In genomic region chr5:106996539-106997244, GRCm38 (mm10) we compare ENCODE assay signal across 12 mouse cellular contexts. TPM values are rescaled to one million over a fixed set of nuclear protein-coding genes. Genes with fewer than 3 reads are reported as not detected.
DNase-seq lines count a peak whose midpoint lies in the region; ATAC-seq and TF ChIP-seq lines count a peak whose summit lies in the region.
"Had no signal": no experiment of that assay in that cellular context is flagged by ENCODE, and none has a peak within 500 bp of the region (broad histone marks: within the 10 kb centered on the region; RNA-seq: fewer than 3 reads in every experiment).

No protein-coding gene starts in this region.

- no peak overlapping the region for H3K4me2 ChIP-seq in hindbrain, postnatal 0 days (ENCODE audit: low read depth, low read length)
- no peak overlapping the region for H3K4me2 ChIP-seq in embryonic facial prominence, embryonic 11.5 days (ENCODE audit: low read depth, low read length)
- H3K4me2 ChIP-seq in limb, embryonic 13.5 days (replicated peaks), result no peak overlapping the region; the same call in 1 of the 2 replicates
- no peak overlapping the region for H3K4me2 ChIP-seq in hindbrain, embryonic 14.5 days (replicated peaks)
- H3K4me2 ChIP-seq: liver, embryonic 11.5 days; lung, embryonic 15.5 days; midbrain, embryonic 12.5 days had no signal

- no peaks in the 10 kb centered on the region for H3K27me3 ChIP-seq in hindbrain, embryonic 10.5 days (ENCODE audit: insufficient read depth, poor library complexity, severe bottlenecking)
- no peaks in the 10 kb centered on the region for H3K27me3 ChIP-seq in hindbrain, postnatal 0 days (ENCODE audit: insufficient read depth, low read length)
- H3K27me3 ChIP-seq in embryonic facial prominence, embryonic 11.5 days (ENCODE audit: control insufficient read depth, insufficient read depth, low read length), result no peaks in the 10 kb centered on the region
- no peaks in the 10 kb centered on the region for H3K27me3 ChIP-seq in limb, embryonic 13.5 days
- H3K27me3 ChIP-seq in hindbrain, embryonic 14.5 days (ENCODE audit: control insufficient read depth, insufficient read depth, low read length), result no peaks in the 10 kb centered on the region
- H3K27me3 ChIP-seq: lung, embryonic 15.5 days had no signal

- no peak for TF ChIP-seq CTCF in gastrocnemius, adult 2 months (IDR thresholded peaks at IDR 0.05)
- TF ChIP-seq CTCF in hindbrain, postnatal 0 days (IDR thresholded peaks at IDR 0.05; ENCODE audit: low read depth), result no peak

- no peaks in the 10 kb centered on the region for H3K9me3 ChIP-seq in hindbrain, embryonic 10.5 days
- no peaks in the 10 kb centered on the region for H3K9me3 ChIP-seq in hindbrain, postnatal 0 days (ENCODE audit: low read length)
- no peaks in the 10 kb centered on the region for H3K9me3 ChIP-seq in embryonic facial prominence, embryonic 11.5 days (replicated peaks; ENCODE audit: control insufficient read depth, low read length)
- H3K9me3 ChIP-seq in limb, embryonic 13.5 days, result no peaks in the 10 kb centered on the region
- no peaks in the 10 kb centered on the region for H3K9me3 ChIP-seq in hindbrain, embryonic 14.5 days (ENCODE audit: control insufficient read depth, low read length)
- H3K9me3 ChIP-seq: lung, embryonic 15.5 days; midbrain, embryonic 12.5 days had no signal

- DNase-seq in gastrocnemius, adult 2 months, result no peak
- no peak for DNase-seq in gastrocnemius, postnatal 10 days
- no peak for DNase-seq in hindbrain, embryonic 10.5 days (ENCODE audit: low spot score)
- no peak for DNase-seq in hindbrain, postnatal 0 days (ENCODE audit: low spot score)
- DNase-seq in embryonic facial prominence, embryonic 11.5 days (ENCODE audit: low spot score), result peak; percentile 80
- no peak for DNase-seq in retina, embryonic 14.5 days (ENCODE audit: low spot score)
- DNase-seq in hindbrain, embryonic 14.5 days (ENCODE audit: low spot score), result no peak
- DNase-seq: B cell, adult 2 months had no signal

- H3K4me1 ChIP-seq in hindbrain, embryonic 10.5 days (replicated peaks), result peaks cover 27% of the 10 kb centered on the region
- H3K4me1 ChIP-seq in hindbrain, postnatal 0 days (ENCODE audit: insufficient read depth, low read length), result no peaks in the 10 kb centered on the region; the same call in 1 of the 2 replicates
- H3K4me1 ChIP-seq in embryonic facial prominence, embryonic 11.5 days (ENCODE audit: control insufficient read depth, insufficient read depth, low read length), result peaks cover 8% of the 10 kb centered on the region; the same call in 1 of the 2 replicates
- H3K4me1 ChIP-seq in limb, embryonic 13.5 days, result peaks cover 35% of the 10 kb centered on the region
- no peaks in the 10 kb centered on the region for H3K4me1 ChIP-seq in hindbrain, embryonic 14.5 days (replicated peaks; ENCODE audit: control insufficient read depth, insufficient read depth, low read length)

- ATAC-seq in hindbrain, postnatal 0 days, result no peak
- ATAC-seq in embryonic facial prominence, embryonic 11.5 days (replicated peaks; ENCODE audit: insufficient number of reproducible peaks, low FRiP score, low TSS enrichment, low read depth), result 0 out of 2 replicates have a peak, but pooled peaks have one; percentile 41
- no peak for ATAC-seq in limb, embryonic 13.5 days (ENCODE audit: low FRiP score, low read depth)
- no peak for ATAC-seq in hindbrain, embryonic 14.5 days (ENCODE audit: low FRiP score)

- no peak overlapping the region for H3K9ac ChIP-seq in hindbrain, postnatal 0 days (replicated peaks; ENCODE audit: low read length)
- no peak overlapping the region for H3K9ac ChIP-seq in embryonic facial prominence, embryonic 11.5 days (replicated peaks; ENCODE audit: low read length)
- H3K9ac ChIP-seq in limb, embryonic 13.5 days, result no peak overlapping the region
- H3K9ac ChIP-seq in hindbrain, embryonic 14.5 days, result no peak overlapping the region
- H3K9ac ChIP-seq: lung, embryonic 15.5 days; midbrain, embryonic 12.5 days had no signal

- H3K4me3 ChIP-seq in gastrocnemius, adult 2 months, result no peak overlapping the region
- H3K4me3 ChIP-seq in hindbrain, embryonic 10.5 days, result no peak overlapping the region
- no peak overlapping the region for H3K4me3 ChIP-seq in hindbrain, postnatal 0 days (ENCODE audit: low read length)
- no peak overlapping the region for H3K4me3 ChIP-seq in embryonic facial prominence, embryonic 11.5 days (ENCODE audit: low read depth, low read length)
- no peak overlapping the region for H3K4me3 ChIP-seq in limb, embryonic 13.5 days
- H3K4me3 ChIP-seq in hindbrain, embryonic 14.5 days (replicated peaks; ENCODE audit: low read length), result no peak overlapping the region
- H3K4me3 ChIP-seq: lung, embryonic 15.5 days; midbrain, embryonic 12.5 days had no signal

- H3K27ac ChIP-seq in gastrocnemius, adult 2 months, result peak overlapping the region; percentile 64
- peak overlapping the region; percentile 69; the same call in 1 of the 2 replicates for H3K27ac ChIP-seq in hindbrain, embryonic 10.5 days
- no peak overlapping the region for H3K27ac ChIP-seq in hindbrain, postnatal 0 days
- peak overlapping the region; percentile 59; the same call in 1 of the 2 replicates for H3K27ac ChIP-seq in embryonic facial prominence, embryonic 11.5 days (replicated peaks; ENCODE audit: low read depth, low read length)
- peak overlapping the region; percentile 33; the same call in 1 of the 2 replicates for H3K27ac ChIP-seq in limb, embryonic 13.5 days
- no peak overlapping the region for H3K27ac ChIP-seq in hindbrain, embryonic 14.5 days
- H3K27ac ChIP-seq: midbrain, embryonic 12.5 days had no signal

- WGBS in hindbrain, embryonic 10.5 days, result 59% methylated on average over 7 of the region's 7 CpGs
- WGBS in hindbrain, postnatal 0 days, result 72% methylated on average over 7 of the region's 7 CpGs
- 40% methylated on average over 7 of the region's 7 CpGs for WGBS in embryonic facial prominence, embryonic 11.5 days
- WGBS in limb, embryonic 13.5 days, result 42% methylated on average over 7 of the region's 7 CpGs
- WGBS in hindbrain, embryonic 14.5 days, result 82% methylated on average over 7 of the region's 7 CpGs

- no peaks in the 10 kb centered on the region for H3K36me3 ChIP-seq in hindbrain, embryonic 10.5 days
- no peaks in the 10 kb centered on the region for H3K36me3 ChIP-seq in hindbrain, postnatal 0 days (ENCODE audit: insufficient read depth, low read length)
- no peaks in the 10 kb centered on the region for H3K36me3 ChIP-seq in embryonic facial prominence, embryonic 11.5 days (replicated peaks; ENCODE audit: control insufficient read depth, insufficient read depth, low read depth, low read length)
- no peaks in the 10 kb centered on the region for H3K36me3 ChIP-seq in limb, embryonic 13.5 days
- H3K36me3 ChIP-seq in hindbrain, embryonic 14.5 days (replicated peaks; ENCODE audit: control insufficient read depth, insufficient read depth), result no peaks in the 10 kb centered on the region
- H3K36me3 ChIP-seq: lung, embryonic 15.5 days; midbrain, embryonic 12.5 days had no signal

- intact Hi-C loops in gastrocnemius, adult 2 months (cut with DNase I), result loop anchor here (10.0 kb wide), 2 partner anchors 132 to 168 kb away; no protein-coding TSS in a partner anchor

RNA-seq across cellular contexts. Expression of gene Cdc7, which starts 32.6 kb away (rescaled TPM):
- total RNA-seq in gastrocnemius, adult 2 months (2021), result under 1 TPM; 0.31 to 0.47 TPM
- 1 to 10 TPM; 3.3 to 3.5 TPM for total RNA-seq in gastrocnemius, postnatal 10 days (2021)
- 40.2 and 62.9 TPM in 2 replicates for polyA plus RNA-seq in hindbrain, embryonic 10.5 days (2016; fragmentation: Nextera tagmentation; extraction: Ambion mirVana)
- total RNA-seq in hindbrain, postnatal 0 days (2014; rRNA removed), result 23.3 and 25.5 TPM in 2 replicates
- 21.4 and 22.4 TPM in 2 replicates for polyA plus RNA-seq in hindbrain, postnatal 0 days (2015; fragmentation: Nextera tagmentation; extraction: Ambion mirVana)
- polyA plus RNA-seq in embryonic facial prominence, embryonic 11.5 days (2014; fragmentation: Nextera tagmentation; extraction: Ambion mirVana), result 69.0 and 70.4 TPM in 2 replicates
- 51.6 and 55.2 TPM in 2 replicates for polyA plus RNA-seq in limb, embryonic 13.5 days (2015; fragmentation: Nextera tagmentation; extraction: Ambion mirVana)
- 39.3 and 46.1 TPM in 2 replicates for polyA plus RNA-seq in hindbrain, embryonic 14.5 days (2014; fragmentation: Nextera tagmentation; extraction: Ambion mirVana)

Comparison
In these comparisons a context has a peak if more than half of its experiments do, and no peak if none do; other contexts are left out.
1. H3K27ac ChIP-seq: peak in gastrocnemius, adult 2 months (single experiment), hindbrain, embryonic 10.5 days (single experiment), embryonic facial prominence, embryonic 11.5 days (single experiment) and limb, embryonic 13.5 days (single experiment); none in hindbrain, postnatal 0 days (single experiment) and hindbrain, embryonic 14.5 days (single experiment).